Mouse (Mus musculus): ENCODE measurements around the gene Orai2. TPM values are rescaled to one million over a fixed set of nuclear protein-coding genes. Genes with fewer than 3 reads are reported as not detected.
"Not testable (repeated sequence)": the region's sequence is repeated elsewhere in the genome, so short reads cannot be mapped to it uniquely, and the experiment has no call there.

The Orai2 gene
- polyA plus RNA-seq, 1 experiment from 2014 or later, result 6.7 TPM

GRCm38 (mm10) chr5:136171363-136172341, 1.1 kb upstream of the Orai2 start:
- Histone ChIP-seq H3K4me2 (peak overlapping the region; percentile 96), H3K4me3 (peak overlapping the region; percentile 69), H3K9ac (peak overlapping the region; percentile 76), H3K27me3 (replicated peaks) (no peaks in the 10 kb centered on the region), H3K36me3 (peaks cover 13% of the 10 kb centered on the region), H3K27ac (peak overlapping the region; percentile 73), H3K4me1 (peaks cover 44% of the 10 kb centered on the region), H3K9me3 (replicated peaks) (peaks cover 6% of the 10 kb centered on the region; the same call in 1 of the 2 replicates)
- peak; percentile 22 for ATAC-seq
- 19% methylated on average over 17 of the region's 17 CpGs for WGBS (ENCODE audit: insufficient replicate concordance)

- H3K4me2 ChIP-seq, result peak overlapping the region; percentile 96
- peak overlapping the region; percentile 69 for H3K4me3 ChIP-seq
- peak overlapping the region; percentile 76 for H3K9ac ChIP-seq
- peaks cover 6% of the 10 kb centered on the region; the same call in 1 of the 2 replicates for H3K9me3 ChIP-seq (replicated peaks)
- peak overlapping the region; percentile 61 for H3K27ac ChIP-seq
- H3K36me3 ChIP-seq, result peaks cover 15% of the 10 kb centered on the region
- H3K27me3 ChIP-seq (replicated peaks), result no peaks in the 10 kb centered on the region
- peaks cover 44% of the 10 kb centered on the region for H3K4me1 ChIP-seq
- peak; percentile 47 for ATAC-seq
- 9% methylated on average over 15 of the region's 15 CpGs for WGBS (ENCODE audit: insufficient replicate concordance)
Observed at GRCm38 (mm10) chr5:136169626-136170511, 644 bp downstream of the Orai2 start.

GRCm38 (mm10) chr5:136168071-136168470, 2.4 kb downstream of the Orai2 start:
- Histone ChIP-seq H3K4me2 (no peak overlapping the region), H3K9ac (no peak overlapping the region), H3K27ac (no peak overlapping the region), H3K9me3 (replicated peaks) (peaks cover 6% of the 10 kb centered on the region; the same call in 1 of the 2 replicates), H3K4me3 (no peak overlapping the region), H3K4me1 (peaks cover 35% of the 10 kb centered on the region), H3K27me3 (replicated peaks) (no peaks in the 10 kb centered on the region), H3K36me3 (peaks cover 19% of the 10 kb centered on the region)
- 80% methylated on average over 3 of the region's 3 CpGs for WGBS (ENCODE audit: insufficient replicate concordance)
- no peak for ATAC-seq

- Histone ChIP-seq H3K27ac (no peak overlapping the region), H3K9ac (no peak overlapping the region), H3K4me3 (no peak overlapping the region), H3K27me3 (replicated peaks) (no peaks in the 10 kb centered on the region), H3K36me3 (peaks cover 19% of the 10 kb centered on the region), H3K9me3 (replicated peaks) (peaks cover 6% of the 10 kb centered on the region; the same call in 1 of the 2 replicates), H3K4me1 (peaks cover 29% of the 10 kb centered on the region), H3K4me2 (no peak overlapping the region)
- ATAC-seq, result no peak
- WGBS (ENCODE audit: insufficient replicate concordance), result 87% methylated on average over 4 of the region's 4 CpGs
Observed at GRCm38 (mm10) chr5:136167296-136167695, 3.2 kb downstream of the Orai2 start.

- 80% methylated on average over 8 of the region's 8 CpGs for WGBS (ENCODE audit: insufficient replicate concordance)
- ATAC-seq, result no peak
- H3K27ac ChIP-seq, result no peak overlapping the region
- H3K9ac ChIP-seq, result no peak overlapping the region
- no peak overlapping the region for H3K4me3 ChIP-seq
- peaks cover 29% of the 10 kb centered on the region for H3K36me3 ChIP-seq
- H3K4me1 ChIP-seq, result peaks cover 8% of the 10 kb centered on the region
- H3K9me3 ChIP-seq (replicated peaks), result peaks cover 6% of the 10 kb centered on the region; the same call in 1 of the 2 replicates
- no peaks in the 10 kb centered on the region for H3K27me3 ChIP-seq (replicated peaks)
- no peak overlapping the region for H3K4me2 ChIP-seq
Observed at GRCm38 (mm10) chr5:136165246-136165645, 5.3 kb downstream of the Orai2 start.

GRCm38 (mm10) chr5:136163807-136164474, 6.6 kb downstream of the Orai2 start:
- no peak for ATAC-seq
- Histone ChIP-seq H3K4me1 (no peaks in the 10 kb centered on the region), H3K9me3 (replicated peaks) (peaks cover 6% of the 10 kb centered on the region; the same call in 1 of the 2 replicates), H3K9ac (no peak overlapping the region), H3K27ac (no peak overlapping the region), H3K4me3 (no peak overlapping the region), H3K4me2 (no peak overlapping the region), H3K27me3 (replicated peaks) (no peaks in the 10 kb centered on the region), H3K36me3 (peaks cover 32% of the 10 kb centered on the region)
- 73% methylated on average over 11 of the region's 11 CpGs for WGBS (ENCODE audit: insufficient replicate concordance)

- 83% methylated on average over 11 of the region's 12 CpGs for WGBS (ENCODE audit: insufficient replicate concordance)
Observed at GRCm38 (mm10) chr5:136160084-136160483, 10.4 kb downstream of the Orai2 start.

GRCm38 (mm10) chr5:136155399-136155798, 15.1 kb downstream of the Orai2 start:
- no peak overlapping the region for H3K4me3 ChIP-seq
- no peak overlapping the region for H3K9ac ChIP-seq
- H3K4me1 ChIP-seq, result no peaks in the 10 kb centered on the region
- H3K36me3 ChIP-seq, result peaks cover 4% of the 10 kb centered on the region
- no peaks in the 10 kb centered on the region for H3K27me3 ChIP-seq (replicated peaks)
- H3K4me2 ChIP-seq, result no peak overlapping the region
- no peak for ATAC-seq
- WGBS (ENCODE audit: insufficient replicate concordance), result 77% methylated on average over 5 of the region's 5 CpGs
- H3K9me3 ChIP-seq (replicated peaks), result no peaks in the 10 kb centered on the region
- no peak overlapping the region for H3K27ac ChIP-seq

More at GRCm38 (mm10) chr5:136160084-136160483, 10.4 kb downstream of the Orai2 start:
- H3K36me3 ChIP-seq, result peaks cover 16% of the 10 kb centered on the region
- H3K4me1 ChIP-seq; ATAC-seq; H3K4me3 ChIP-seq; H3K9ac ChIP-seq; H3K27me3 ChIP-seq (replicated peaks); H3K9me3 ChIP-seq (replicated peaks); H3K4me2 ChIP-seq; H3K27ac ChIP-seq: not testable (repeated sequence)

GRCm38 (mm10) chr5:136152365-136152764, 18.1 kb downstream of the Orai2 start:
- no peaks in the 10 kb centered on the region for H3K9me3 ChIP-seq (replicated peaks)
- peaks cover 16% of the 10 kb centered on the region for H3K4me1 ChIP-seq
- no peak overlapping the region for H3K9ac ChIP-seq
- 68% methylated on average over 8 of the region's 8 CpGs for WGBS (ENCODE audit: insufficient replicate concordance)
- H3K4me2 ChIP-seq, result no peak overlapping the region
- no peak for ATAC-seq
- no peaks in the 10 kb centered on the region for H3K36me3 ChIP-seq
- no peak overlapping the region for H3K4me3 ChIP-seq
- H3K27ac ChIP-seq, result no peak overlapping the region
- H3K27me3 ChIP-seq (replicated peaks), result no peaks in the 10 kb centered on the region

GRCm38 (mm10) chr5:136149134-136149576, 21.4 kb downstream of the Orai2 start:
- peaks cover 40% of the 10 kb centered on the region for H3K4me1 ChIP-seq
- H3K9ac ChIP-seq; H3K4me3 ChIP-seq; H3K9me3 ChIP-seq (replicated peaks); H3K36me3 ChIP-seq; H3K4me2 ChIP-seq; H3K27me3 ChIP-seq (replicated peaks); H3K27ac ChIP-seq: not testable (repeated sequence)
- 20% methylated on average over 5 of the region's 5 CpGs for WGBS (ENCODE audit: insufficient replicate concordance)
- peak; percentile 69 for ATAC-seq

- Histone ChIP-seq H3K9me3 (replicated peaks) (peaks cover 1% of the 10 kb centered on the region; the same call in 1 of the 2 replicates), H3K4me3 (no peak overlapping the region), H3K4me2 (no peak overlapping the region), H3K36me3 (peaks cover 2% of the 10 kb centered on the region; the same call in 1 of the 2 replicates), H3K27ac (no peak overlapping the region), H3K9ac (no peak overlapping the region), H3K27me3 (replicated peaks) (no peaks in the 10 kb centered on the region), H3K4me1 (peaks cover 42% of the 10 kb centered on the region)
- ATAC-seq, result no peak
- WGBS (ENCODE audit: insufficient replicate concordance), result 53% methylated on average over 8 of the region's 8 CpGs
Observed at GRCm38 (mm10) chr5:136147704-136148103, 22.8 kb downstream of the Orai2 start.

All from liver, embryonic 12.5 days (tissue).